Mouse (Mus musculus): ENCODE data around the gene Slc48a1. TPM values are rescaled to one million over a fixed set of nuclear protein-coding genes. Genes with fewer than 3 reads are reported as not detected.
A peak's percentile ranks its signal among the peaks of the same experiment; 100 is the strongest.

The Slc48a1 gene
- total RNA-seq, 2 experiments from 2014 or later: 181 to 190 TPM

GRCm38 (mm10) chr15:97750697-97751096 is 27.6 kb upstream of the Slc48a1 start:
- DNase-seq (ENCODE audit: low spot score in 2 of 2): peak; percentile 77 to 88
- intact Hi-C loops (cut with DNase I): no loop called here

DNA sequence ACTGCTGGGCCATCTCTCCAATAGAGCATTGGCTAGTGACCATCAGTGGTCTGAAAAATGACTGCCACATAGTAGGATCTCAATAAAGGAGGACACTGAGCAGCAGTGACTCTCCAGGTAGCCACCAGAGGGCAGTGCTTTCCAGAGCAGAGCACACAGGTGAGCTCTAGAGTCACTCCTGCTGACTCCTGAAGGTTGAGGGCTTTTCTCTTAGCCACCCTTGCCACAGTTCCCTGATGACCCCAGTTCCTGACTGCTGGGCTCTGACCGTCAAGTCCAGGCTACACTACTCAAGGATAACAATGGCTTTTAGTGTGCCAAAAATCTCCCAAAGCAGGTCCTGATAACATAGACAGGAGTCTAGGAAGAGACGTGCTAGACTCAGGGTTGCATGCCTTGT is 26.6 kb upstream of the Slc48a1 start:
- DNase-seq (ENCODE audit: low spot score in 2 of 2): no peak
- intact Hi-C loops (cut with DNase I): no loop called here

DNA sequence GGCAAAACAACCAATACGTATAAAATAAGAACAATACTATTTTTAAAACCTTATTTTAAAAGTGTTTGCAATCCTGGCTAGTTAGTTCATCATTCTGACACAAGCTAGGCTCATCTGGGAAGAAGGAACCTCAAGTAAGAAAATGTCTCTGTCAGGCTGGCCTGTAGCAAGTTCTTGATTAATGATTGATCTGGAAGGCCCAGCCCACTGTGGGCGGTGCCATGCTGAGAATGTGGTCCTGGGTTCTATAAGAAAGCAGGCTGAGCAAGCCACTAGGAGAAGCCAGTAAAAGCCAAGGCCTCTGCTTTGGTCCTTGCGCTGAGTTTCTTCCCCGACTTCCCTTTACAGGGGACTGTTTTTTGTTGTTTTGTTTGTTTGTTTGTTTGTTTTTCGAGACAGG is 25.8 kb upstream of the Slc48a1 start:
- intact Hi-C loops (cut with DNase I): no loop called here
- DNase-seq (ENCODE audit: low spot score in 2 of 2): no peak

GRCm38 (mm10) chr15:97754476-97754875 is 23.8 kb upstream of the Slc48a1 start:
- peak in 1 of 2 experiments; percentile 28 for DNase-seq (ENCODE audit: low spot score in 2 of 2)
- intact Hi-C loops (cut with DNase I): no loop called here

GRCm38 (mm10) chr15:97755361-97755760 is 23.0 kb upstream of the Slc48a1 start:
- intact Hi-C loops (cut with DNase I): no loop called here
- DNase-seq (ENCODE audit: low spot score in 2 of 2): no peak

DNA sequence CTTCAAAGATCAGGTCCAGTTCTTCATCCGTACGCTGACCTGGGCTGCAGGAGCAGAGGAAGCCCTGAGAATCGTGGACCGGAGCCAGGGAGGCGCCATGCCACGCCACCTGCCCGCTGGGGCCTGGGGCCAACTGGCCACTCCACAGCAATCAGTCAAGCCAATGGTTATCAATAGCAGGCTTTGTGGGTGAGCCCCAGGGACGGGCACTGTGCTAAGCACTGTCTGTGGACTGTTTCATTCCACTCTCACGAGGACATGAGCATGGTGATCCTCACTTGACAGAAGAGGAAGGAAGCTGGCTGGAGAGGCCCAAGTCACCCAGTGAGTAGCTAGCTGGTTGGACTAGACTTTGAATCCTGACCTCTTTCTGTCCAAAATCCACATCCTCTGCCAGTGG is 18.3 kb upstream of the Slc48a1 start:
- intact Hi-C loops (cut with DNase I): no loop called here

GRCm38 (mm10) chr15:97760952-97761351 is 17.4 kb upstream of the Slc48a1 start:
- intact Hi-C loops (cut with DNase I): no loop called here
- DNase-seq (ENCODE audit: low spot score in 2 of 2): no peak

More for the DNA sequence above, 18.3 kb upstream of the Slc48a1 start:
- peak; percentile 49 to 58 for DNase-seq (ENCODE audit: low spot score in 2 of 2)

DNA sequence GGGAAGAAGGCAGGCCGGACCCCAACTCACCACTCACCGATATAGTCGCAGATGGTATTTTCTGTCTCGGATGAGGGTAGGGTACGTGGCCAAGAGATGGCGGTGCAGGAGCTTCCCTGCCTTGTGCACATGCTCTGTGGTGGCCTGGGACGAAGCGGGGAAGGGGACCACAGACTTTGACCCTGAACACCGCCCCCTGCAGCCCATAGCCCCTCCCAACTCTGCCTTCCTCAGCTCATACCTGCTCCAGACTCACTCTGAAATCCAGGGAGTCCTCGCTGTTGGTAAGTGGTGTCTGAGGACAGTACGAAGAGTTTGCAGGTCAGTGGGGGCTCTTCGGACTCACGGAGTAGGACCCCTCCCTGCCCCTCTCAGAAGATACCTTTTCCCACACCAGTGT is 16.9 kb upstream of the Slc48a1 start:
- intact Hi-C loops (cut with DNase I): no loop called here
- no peak for DNase-seq (ENCODE audit: low spot score in 2 of 2)

DNA sequence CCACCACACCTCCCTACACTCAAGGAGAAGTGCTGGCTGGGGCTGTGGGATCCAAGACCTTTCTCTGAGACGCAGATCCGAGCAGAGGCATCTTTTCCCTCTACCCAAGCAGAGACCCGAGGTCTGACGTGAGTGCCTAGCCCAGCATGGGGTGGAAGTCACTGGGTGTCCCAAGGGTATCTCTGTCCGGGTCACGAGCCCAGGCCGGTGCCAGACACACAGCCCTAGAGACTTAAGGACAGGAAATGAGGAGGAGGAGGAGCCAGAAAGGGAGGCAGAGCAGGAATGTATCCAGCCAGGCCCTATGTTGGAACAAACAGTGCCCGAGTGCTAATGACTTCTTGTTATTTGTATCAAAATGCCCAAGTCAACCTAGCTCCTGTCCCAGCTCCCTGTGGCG is 15.6 kb upstream of the Slc48a1 start:
- no peak for DNase-seq (ENCODE audit: low spot score in 2 of 2)
- intact Hi-C loops (cut with DNase I): no loop called here

- no peak for DNase-seq (ENCODE audit: low spot score in 2 of 2)
- intact Hi-C loops (cut with DNase I): no loop called here
Measured at GRCm38 (mm10) chr15:97763256-97764049, 14.9 kb upstream of the Slc48a1 start.

DNA sequence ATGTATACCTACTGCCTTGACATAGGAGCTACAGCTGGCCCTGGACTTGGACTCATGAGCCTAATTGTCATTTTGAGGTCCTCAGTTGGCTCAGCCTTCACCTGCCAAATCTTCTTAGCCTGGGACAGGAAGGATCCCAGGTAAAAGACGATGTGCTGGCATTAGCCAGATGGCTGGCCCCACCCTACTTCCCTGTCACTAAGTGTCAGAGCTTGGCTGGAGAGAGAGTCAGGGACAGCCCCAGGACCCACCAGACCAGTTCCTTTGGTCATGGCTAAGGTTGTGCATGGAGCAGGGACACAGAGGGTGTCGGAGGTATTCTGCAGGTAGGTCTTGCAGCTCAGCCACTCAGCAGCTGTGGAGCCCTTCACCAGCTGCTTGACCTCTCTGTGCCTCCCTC is 13.8 kb upstream of the Slc48a1 start:
- intact Hi-C loops (cut with DNase I): no loop called here
- no peak for DNase-seq (ENCODE audit: low spot score in 2 of 2)

- DNase-seq (ENCODE audit: low spot score in 2 of 2): no peak
- intact Hi-C loops (cut with DNase I): loop anchor here (5.0 kb wide), 1 partner anchor 43 kb away; no protein-coding TSS in a partner anchor
Measured at GRCm38 (mm10) chr15:97765090-97765794, 13.1 kb upstream of the Slc48a1 start.

DNA sequence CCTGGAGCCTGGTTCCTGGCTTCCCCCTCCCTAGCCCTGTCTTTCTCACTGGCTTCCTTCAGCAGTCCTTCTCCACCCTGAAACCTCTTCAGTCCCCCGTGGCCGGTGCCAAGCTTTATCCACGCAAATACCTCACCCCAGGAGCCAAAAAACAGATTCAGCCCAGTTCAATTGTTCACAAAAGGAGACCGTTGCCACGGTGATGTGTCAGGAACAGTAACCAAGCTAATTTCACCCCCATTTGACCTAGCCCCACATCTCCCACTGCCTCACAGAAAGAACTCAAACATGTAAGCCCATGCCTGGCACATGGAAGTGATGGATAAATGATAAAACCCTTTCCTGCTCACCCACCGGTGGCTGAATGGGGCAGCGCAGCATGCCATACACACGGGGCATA is 12.1 kb upstream of the Slc48a1 start:
- intact Hi-C loops (cut with DNase I): loop anchor here (5.0 kb wide), 1 partner anchor 44 kb away; no protein-coding TSS in a partner anchor
- peak; percentile 26 to 40 for DNase-seq (ENCODE audit: low spot score in 2 of 2)

DNA sequence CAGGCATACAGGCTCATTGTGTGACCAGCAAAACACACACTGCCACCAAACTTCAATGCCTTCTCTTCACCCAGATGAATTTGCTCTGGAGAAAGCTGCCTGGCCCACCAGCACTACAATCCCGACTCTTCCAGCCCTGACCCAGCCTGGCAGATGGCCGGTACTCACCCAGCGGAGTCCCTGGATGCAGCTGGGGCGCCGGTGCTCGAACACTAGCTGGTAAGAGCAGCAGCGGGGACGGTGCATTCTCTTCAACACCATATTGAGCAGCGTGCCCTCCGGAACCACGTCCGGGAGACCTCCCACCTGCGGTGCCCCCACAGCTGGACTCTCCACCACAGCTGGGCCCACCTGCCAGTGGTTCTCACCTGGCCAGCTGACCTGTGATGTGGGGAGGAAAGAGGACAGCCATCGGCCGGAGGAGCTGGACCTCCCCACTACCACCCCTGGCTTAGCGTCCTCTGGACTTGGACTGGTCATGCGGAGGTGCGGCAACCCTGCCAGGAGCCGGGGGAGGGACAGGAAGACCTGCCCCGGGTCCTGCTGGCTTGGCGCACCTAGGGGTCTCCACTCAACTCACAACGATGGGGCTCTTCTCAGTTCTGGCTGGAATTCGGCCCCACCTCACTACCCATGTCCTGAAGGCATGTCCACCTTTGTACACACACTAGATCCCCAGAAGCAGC is 11.6 kb upstream of the Slc48a1 start:
- DNase-seq (ENCODE audit: low spot score in 2 of 2): no peak
- intact Hi-C loops (cut with DNase I): loop anchor here (1.0 to 5.0 kb wide), 2 partner anchors 16 to 44 kb away; no protein-coding TSS in a partner anchor

GRCm38 (mm10) chr15:97767280-97768186 is 10.8 kb upstream of the Slc48a1 start, which contains the start of gene Rapgef3:
Gene Rapgef3 (minus strand): TSS chr15:97767972.
- intact Hi-C loops (cut with DNase I): loop anchor here (1.0 to 5.0 kb wide), 2 partner anchors 15 to 45 kb away; no protein-coding TSS in a partner anchor
- peak; percentile 75 to 78 for DNase-seq (ENCODE audit: low spot score in 2 of 2)

DNA sequence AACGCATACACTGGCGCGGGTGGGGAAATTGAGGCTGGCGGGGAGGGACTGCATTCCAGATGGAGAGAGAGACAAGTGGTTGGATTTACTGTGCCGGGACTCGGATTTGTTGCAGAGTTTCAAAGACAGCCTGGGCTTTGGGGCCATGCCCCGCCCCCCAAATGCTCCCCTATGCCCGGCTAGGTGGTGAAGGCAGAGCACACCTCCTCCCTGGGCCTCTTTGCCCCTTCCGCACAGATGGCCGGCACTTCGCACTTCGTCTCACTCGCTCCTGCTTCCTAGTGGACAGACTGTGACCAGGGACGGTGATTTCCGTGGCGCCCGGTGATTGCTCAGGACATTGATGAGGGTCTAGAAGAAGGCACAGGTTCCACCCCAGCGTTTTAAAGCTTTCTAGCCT is 10.1 kb upstream of the Slc48a1 start:
- intact Hi-C loops (cut with DNase I): loop anchor here (5.0 kb wide), 1 partner anchor 46 kb away; no protein-coding TSS in a partner anchor

DNA sequence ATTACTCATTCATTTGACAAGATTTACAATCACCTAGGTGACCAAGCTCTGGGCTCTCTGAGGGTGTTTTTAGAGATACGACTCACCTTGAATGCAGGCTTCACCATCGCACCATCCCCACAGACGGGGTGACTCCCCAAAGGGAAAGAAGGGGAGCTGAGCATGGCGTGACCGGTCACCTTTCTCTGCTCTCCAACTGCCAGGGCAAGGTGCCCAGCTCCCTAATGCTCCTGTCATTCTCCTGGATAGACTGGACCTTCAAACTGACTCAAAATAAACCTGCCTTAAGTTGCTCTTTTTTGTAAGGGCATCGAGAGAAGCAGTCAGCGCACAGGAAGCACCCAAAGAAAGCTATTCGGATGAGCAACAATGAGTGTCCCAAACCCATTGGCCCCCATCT is 8.0 kb upstream of the Slc48a1 start:
- intact Hi-C loops (cut with DNase I): no loop called here

More for the DNA sequence above, 10.1 kb upstream of the Slc48a1 start:
- DNase-seq (ENCODE audit: low spot score in 2 of 2): no peak

DNA sequence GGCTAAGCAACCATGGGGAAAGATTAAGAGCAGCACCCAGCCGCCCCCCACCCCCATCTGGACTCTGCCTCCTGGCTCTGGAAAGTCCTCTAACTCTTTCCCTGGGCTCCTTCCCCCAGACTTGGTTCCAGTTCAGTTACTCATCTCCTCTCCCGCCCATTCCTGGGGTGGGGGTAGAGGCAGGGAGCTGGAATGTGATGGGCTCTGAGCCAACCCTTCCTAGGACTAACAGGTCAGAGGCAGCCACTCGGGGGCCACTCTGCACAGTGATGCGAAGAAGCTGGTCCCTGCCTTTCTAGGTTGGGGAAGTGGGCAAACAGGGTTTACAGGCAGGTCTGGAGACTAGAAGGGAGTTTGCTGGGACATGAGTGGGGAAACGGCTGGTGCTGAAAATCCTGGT is 5.2 kb upstream of the Slc48a1 start:
- intact Hi-C loops (cut with DNase I): no loop called here
- DNase-seq (ENCODE audit: low spot score in 2 of 2): no peak

More for the DNA sequence above, 8.0 kb upstream of the Slc48a1 start:
- no peak for DNase-seq (ENCODE audit: low spot score in 2 of 2)

- no peak for DNase-seq (ENCODE audit: low spot score in 2 of 2)
- intact Hi-C loops (cut with DNase I): no loop called here
Measured at GRCm38 (mm10) chr15:97773961-97774370, 4.4 kb upstream of the Slc48a1 start.
